Mouse (Mus musculus) kidney, adult 2 months (tissue): ENCODE data around the gene Mavs. TPM values are rescaled to one million over a fixed set of nuclear protein-coding genes. Genes with fewer than 3 reads are reported as not detected.

Experiments used
- DNase-seq: peaks from one replicate; pipeline ENCODE4 v3.0.0; 2021
- H3K27ac ChIP-seq: fragments of 200-500 bp; 2 replicates; pipeline ENCODE4 v1.5.1; 2012; ENCODE audit warnings: low read depth, low read length, control low read depth, inconsistent platforms; ENCODE audit not compliant: insufficient read depth
- H3K27me3 ChIP-seq: fragments of 200-500 bp; replicated peaks from 2 replicates; pipeline ENCODE4 v1.6.1; 2012; ENCODE audit warnings: mild to moderate bottlenecking, moderate library complexity, low read length, inconsistent platforms; ENCODE audit not compliant: control insufficient read depth, insufficient read depth
- H3K36me3 ChIP-seq: fragments of 200-500 bp; 2 replicates; pipeline ENCODE4 v1.6.1; 2012; ENCODE audit warnings: mild to moderate bottlenecking, moderate library complexity, low read length, inconsistent platforms; ENCODE audit not compliant: control insufficient read depth, insufficient read depth
- H3K4me1 ChIP-seq: fragments of 200-500 bp; 2 replicates; pipeline ENCODE4 v1.6.1; 2011; ENCODE audit warnings: low read length; ENCODE audit not compliant: control insufficient read depth, insufficient read depth
- H3K4me3 ChIP-seq: fragments of 200-500 bp; 2 replicates; pipeline ENCODE4 v1.5.1; 2011; ENCODE audit warnings: mild to moderate bottlenecking, low read depth, low read length, control low read depth; ENCODE audit not compliant: insufficient read depth
- CTCF ChIP-seq: fragments of 200-500 bp; conservative IDR thresholded peaks from 2 replicates; pipeline ENCODE4 v1.5.1; 2011; ENCODE audit warnings: low read depth, mild to moderate bottlenecking, control low read depth, low read length, moderate library complexity, mixed read lengths; ENCODE audit not compliant: insufficient read depth, insufficient read length
- POLR2A ChIP-seq: fragments of 200-500 bp; IDR thresholded peaks from one replicate; pipeline ENCODE4 v1.6.1; 2011; ENCODE audit warnings: low read depth, low read length, control low read depth
- WGBS: fragments of 180-500 bp; shearing (Covaris S2); methylation state at CpG from one replicate; pipeline ENCODE4 v1.1.7; 2018; 5-methylcytosine and 5-hydroxymethylcytosine counted together
- polyA plus RNA-seq: library from polyadenylated mRNA; depleted of rRNA; stranded (reverse); fragments of >200 nt; gene quantifications from 2 replicates; pipeline ENCODE4 v1.2.3, GENCODE M21; 2012

Gene Mavs
- polyA plus RNA-seq, 1 experiment, result 119 TPM

DNA sequence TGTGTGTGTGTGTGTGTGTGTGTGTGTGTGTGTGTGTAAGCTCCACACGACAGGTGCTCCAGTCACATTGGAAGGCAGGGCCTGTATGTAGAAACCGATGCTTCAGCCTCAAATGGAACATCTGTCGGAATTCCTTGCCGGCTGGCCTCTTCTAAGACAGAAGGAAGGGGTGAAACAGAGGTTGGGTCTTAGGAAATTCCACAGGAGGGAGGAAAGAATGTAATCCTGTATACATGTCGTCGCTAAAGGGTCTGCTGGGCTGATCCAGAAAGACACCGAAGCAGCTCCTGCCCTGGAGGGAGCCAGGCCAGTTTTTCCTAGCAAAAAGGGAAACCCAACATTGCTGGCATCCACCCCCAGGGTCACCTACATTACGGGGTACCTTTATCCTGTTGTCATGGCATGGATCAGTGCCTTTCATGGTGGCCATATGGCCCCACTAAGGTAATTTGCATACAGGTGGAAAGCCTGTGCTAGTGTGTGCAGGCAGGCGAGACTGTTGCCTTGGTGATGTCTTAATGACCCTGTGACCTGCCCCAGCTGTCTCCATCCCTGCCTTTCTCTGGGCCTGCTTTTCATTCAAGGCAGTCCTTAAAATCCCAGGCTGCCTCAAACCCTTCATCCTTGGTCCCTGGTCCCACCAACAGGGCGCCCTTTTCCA, 43.4 kb upstream of the Mavs start:
- DNase-seq, result peak; percentile 67
- no peaks in the 10 kb centered on the region; the same call in 1 of the 2 replicates for H3K36me3 ChIP-seq
- no peaks in the 10 kb centered on the region for H3K27me3 ChIP-seq
- no peak overlapping the region for H3K4me3 ChIP-seq
- 58% methylated on average over 10 of the region's 10 CpGs for WGBS
- no peak for TF ChIP-seq POLR2A
- no peak for TF ChIP-seq CTCF
- peak overlapping the region; percentile 24; the same call in 1 of the 2 replicates for H3K27ac ChIP-seq
- peaks cover 7% of the 10 kb centered on the region; the same call in 1 of the 2 replicates for H3K4me1 ChIP-seq

DNA sequence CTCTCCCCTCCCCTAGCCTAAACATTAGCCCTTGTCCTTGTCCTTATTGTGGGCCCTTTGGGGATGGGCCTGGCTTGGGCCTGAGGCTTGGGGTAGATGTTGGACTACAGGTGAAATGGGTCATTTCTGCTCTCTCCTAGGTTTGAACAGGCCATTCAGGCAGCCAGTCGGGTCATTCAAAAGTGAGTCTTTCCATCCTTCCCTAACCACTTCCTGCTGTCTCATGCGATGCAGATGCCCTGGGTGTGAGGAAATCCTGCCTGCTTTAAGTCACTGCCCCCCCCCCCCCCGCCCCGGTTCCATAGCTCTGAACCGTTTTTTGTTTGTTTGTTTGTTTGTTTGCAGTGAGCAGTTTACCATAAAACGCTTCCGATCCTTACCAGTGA, 42.9 kb upstream of the Mavs start:
- WGBS, result 70% methylated on average over 7 of the region's 7 CpGs
- Histone ChIP-seq H3K4me1 (peaks cover 7% of the 10 kb centered on the region; the same call in 1 of the 2 replicates), H3K36me3 (no peaks in the 10 kb centered on the region; the same call in 1 of the 2 replicates), H3K27ac (no peak overlapping the region), H3K27me3 (no peaks in the 10 kb centered on the region), H3K4me3 (no peak overlapping the region)
- no peak for TF ChIP-seq POLR2A
- TF ChIP-seq CTCF, result no peak
- no peak for DNase-seq

DNA sequence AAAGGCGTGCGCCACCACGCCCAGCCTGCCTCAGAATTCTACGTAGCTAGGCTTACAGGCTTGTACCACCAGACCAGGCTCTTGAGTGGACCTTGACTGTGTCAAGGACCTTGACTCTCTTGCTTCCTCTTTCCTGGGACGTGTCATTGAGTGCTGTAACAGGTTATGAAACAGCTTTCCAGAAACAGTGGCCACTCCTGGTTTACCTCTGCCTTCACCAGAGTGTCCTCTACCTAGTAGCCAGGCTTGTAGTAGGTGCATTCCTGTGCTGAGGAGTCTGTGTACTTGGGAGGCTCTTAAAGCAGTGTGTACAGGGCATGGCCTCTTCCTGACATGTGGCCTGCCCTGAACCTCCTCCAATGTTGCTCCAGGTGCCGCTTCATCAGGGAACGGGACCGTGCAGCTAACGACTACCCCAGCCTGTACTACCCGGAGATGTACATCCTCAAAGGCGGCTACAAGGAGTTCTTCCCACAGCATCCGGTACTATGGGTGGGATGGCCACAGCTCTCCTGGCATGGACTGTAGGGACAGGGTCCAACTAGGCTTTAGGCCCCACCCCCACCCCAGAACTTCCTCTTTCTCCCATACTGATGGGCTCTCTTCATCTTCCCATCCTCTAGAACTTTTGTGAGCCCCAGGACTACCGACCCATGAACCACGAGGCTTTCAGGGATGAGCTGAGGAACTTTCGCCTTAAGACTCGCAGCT, 37.1 kb upstream of the Mavs start:
- no peaks in the 10 kb centered on the region for H3K36me3 ChIP-seq
- H3K4me3 ChIP-seq, result no peak overlapping the region
- no peaks in the 10 kb centered on the region for H3K4me1 ChIP-seq
- TF ChIP-seq POLR2A, result no peak
- TF ChIP-seq CTCF, result no peak
- H3K27me3 ChIP-seq, result no peaks in the 10 kb centered on the region
- 89% methylated on average over 16 of the region's 16 CpGs for WGBS
- DNase-seq, result peak; percentile 27
- no peak overlapping the region for H3K27ac ChIP-seq

DNA sequence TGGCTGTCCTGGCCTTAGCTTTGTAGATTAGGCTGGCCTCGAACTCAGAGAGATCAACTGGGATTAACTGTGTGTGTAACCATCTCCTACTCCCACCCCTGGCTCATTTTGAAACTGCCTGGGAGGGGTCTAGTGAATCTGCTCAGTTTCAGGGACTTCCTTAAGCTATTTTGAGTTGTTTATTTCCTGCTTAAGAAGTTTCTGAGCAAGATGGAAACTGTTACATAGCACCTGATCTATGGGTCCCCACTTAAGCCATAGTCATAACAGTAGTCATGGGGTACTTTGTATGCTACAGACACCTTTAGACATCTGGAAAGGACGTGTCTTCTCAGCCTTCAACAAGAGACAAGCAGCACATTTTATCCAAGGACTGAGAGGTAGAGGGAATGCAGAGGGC, 33.2 kb upstream of the Mavs start:
- no peak for DNase-seq
- Histone ChIP-seq H3K27me3 (no peaks in the 10 kb centered on the region), H3K36me3 (no peaks in the 10 kb centered on the region), H3K4me1 (peaks cover 3% of the 10 kb centered on the region; the same call in 1 of the 2 replicates), H3K4me3 (no peak overlapping the region), H3K27ac (no peak overlapping the region)
- 87% methylated on average over 2 of the region's 2 CpGs for WGBS
- TF ChIP-seq CTCF, result no peak
- TF ChIP-seq POLR2A, result no peak

- Histone ChIP-seq H3K4me3 (no peak overlapping the region), H3K4me1 (peaks cover 3% of the 10 kb centered on the region; the same call in 1 of the 2 replicates), H3K27me3 (no peaks in the 10 kb centered on the region), H3K36me3 (no peaks in the 10 kb centered on the region), H3K27ac (no peak overlapping the region)
- peak; percentile 25 for DNase-seq
- 60% methylated on average over 3 of the region's 3 CpGs for WGBS
- TF ChIP-seq CTCF, result no peak
Observed at GRCm38 (mm10) chr2:131201262-131201661, 32.6 kb upstream of the Mavs start.

DNA sequence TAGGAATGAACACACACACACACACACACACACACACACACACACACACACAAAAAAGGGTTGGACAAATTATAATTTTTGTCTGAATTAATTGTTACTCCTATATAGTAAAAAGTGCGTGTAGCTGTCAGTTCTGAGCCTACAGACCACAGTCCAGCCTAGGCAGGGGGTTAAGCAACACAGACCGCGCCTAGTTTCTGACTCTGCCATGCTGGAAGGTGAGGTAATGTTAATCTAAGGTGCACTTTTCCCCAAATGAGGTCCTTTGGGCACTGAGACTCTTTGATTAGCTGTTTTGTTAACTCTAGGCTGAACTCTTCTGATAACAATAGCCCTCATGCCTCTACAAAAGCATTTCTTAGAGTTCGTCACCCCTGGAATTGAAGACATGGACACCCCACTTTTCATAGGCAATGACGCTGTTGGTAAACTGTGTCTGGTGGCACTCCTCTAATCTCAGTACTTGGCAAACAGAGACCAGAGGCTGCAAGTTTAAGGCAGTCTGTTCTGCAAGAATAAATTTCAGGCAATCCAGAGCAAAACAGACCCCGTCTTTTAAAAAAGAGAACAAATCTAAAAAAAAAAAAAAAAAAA, 29.9 kb upstream of the Mavs start:
- peaks cover 3% of the 10 kb centered on the region; the same call in 1 of the 2 replicates for H3K4me1 ChIP-seq

GRCm38 (mm10) chr2:131204410-131204981, 29.4 kb upstream of the Mavs start:
- Histone ChIP-seq H3K27ac (peak overlapping the region; percentile 88), H3K4me1 (peaks cover 8% of the 10 kb centered on the region; the same call in 1 of the 2 replicates), H3K36me3 (no peaks in the 10 kb centered on the region), H3K27me3 (no peaks in the 10 kb centered on the region), H3K4me3 (peak overlapping the region; percentile 7; the same call in 1 of the 2 replicates)
- TF ChIP-seq POLR2A, result no peak
- no peak for TF ChIP-seq CTCF
- 13% methylated on average over 7 of the region's 7 CpGs for WGBS
- peak; percentile 99 for DNase-seq

More for the DNA sequence above, 29.9 kb upstream of the Mavs start:
- WGBS, result 71% methylated on average over 6 of the region's 6 CpGs
- no peak for DNase-seq
- no peaks in the 10 kb centered on the region for H3K36me3 ChIP-seq
- H3K27me3 ChIP-seq, result no peaks in the 10 kb centered on the region
- TF ChIP-seq CTCF (no peak), POLR2A (no peak)
- no peak overlapping the region for H3K4me3 ChIP-seq
- peak overlapping the region; percentile 74 for H3K27ac ChIP-seq
